18 mouse cellular contexts compared by ENCODE assay signal in genomic region chr1:107583958-107584376, GRCm38 (mm10). TPM values are rescaled to one million over a fixed set of nuclear protein-coding genes. Genes with fewer than 3 reads are reported as not detected.
A peak's percentile ranks its signal among the peaks of the same experiment; 100 is the strongest.
DNase-seq lines count a peak whose midpoint lies in the region; ATAC-seq and TF ChIP-seq lines count a peak whose summit lies in the region.
"Had no signal": no experiment of that assay in that cellular context is flagged by ENCODE, and none has a peak within 500 bp of the region (broad histone marks: within the 10 kb centered on the region; RNA-seq: fewer than 3 reads in every experiment).

No protein-coding gene starts in this region.

- peaks cover 16 to 40% of the 10 kb centered on the region in 2 experiments for H3K4me1 ChIP-seq in CH12.LX (ENCODE audit: control insufficient read depth in 1 of 2, insufficient read depth in 2 of 2)
- H3K4me1 ChIP-seq: liver, embryonic 15.5 days had no signal

- peak overlapping the region; percentile 25; the same call in 1 of the 2 replicates for H3K4me2 ChIP-seq in CH12.LX (ENCODE audit: insufficient read depth, low read depth, poor library complexity, severe bottlenecking)
- H3K4me2 ChIP-seq: liver, embryonic 15.5 days had no signal

- no peak; the same call in 1 of the 2 replicates for TF ChIP-seq POLR2A in CH12.LX (IDR thresholded peaks at IDR 0.05; ENCODE audit: low read depth, low read length)

- no peak overlapping the region for H3K9ac ChIP-seq in CH12.LX (ENCODE audit: insufficient read depth, low read depth)
- H3K9ac ChIP-seq: liver, embryonic 15.5 days had no signal

- peak; percentile 93 to 96 for ATAC-seq in hematopoietic stem cell, adult 5-6 weeks (replicated peaks in 1 of 2; ENCODE audit: insufficient read depth in 1 of 2, low FRiP score in 2 of 2, low TSS enrichment in 1 of 2, low read depth in 1 of 2, poor library complexity in 2 of 2, severe bottlenecking in 2 of 2)
- ATAC-seq: forebrain, embryonic 16.5 days; hindbrain, embryonic 16.5 days; intestine, postnatal 0 days had no signal

- peak; percentile 18 to 41 for DNase-seq in heart, adult 9 months (ENCODE audit: low spot score in 2 of 2)
- no peak for DNase-seq in heart, postnatal 14 days
- peak; percentile 78 for DNase-seq in CH12.LX (ENCODE audit: extremely low read depth)
- DNase-seq in skeletal muscle tissue, adult 2 months (ENCODE audit: low read depth, low spot score): peak; percentile 15
- no peak for DNase-seq in c-Kit-positive CD71-positive TER-119-positive erythroid progenitor cells, embryonic 14.5 days (ENCODE audit: low spot score)
- no peak for DNase-seq in layer of hippocampus, adult 8-10 months (ENCODE audit: low spot score in 2 of 2)
- DNase-seq: cerebellum, adult 18-20 months; lung, postnatal 10 days; midbrain, embryonic 14.5 days; right cerebral cortex, postnatal 25 days; thymus, postnatal 25 days had no signal

- H3K27me3 ChIP-seq in CH12.LX (replicated peaks): no peaks in the 10 kb centered on the region
- H3K27me3 ChIP-seq: liver, embryonic 15.5 days had no signal

- no peaks in the 10 kb centered on the region for H3K36me3 ChIP-seq in CH12.LX (replicated peaks in 1 of 2; ENCODE audit: control insufficient read depth in 1 of 2, insufficient read depth in 1 of 2, low read length in 1 of 2)
- H3K36me3 ChIP-seq: liver, embryonic 15.5 days had no signal

- H3K79me2 ChIP-seq in CH12.LX (replicated peaks; ENCODE audit: control insufficient read depth, extremely low read depth, insufficient read depth, poor library complexity, severe bottlenecking): no peaks in the 10 kb centered on the region

- no peak for TF ChIP-seq RAD21 in CH12.LX (IDR thresholded peaks at IDR 0.05; ENCODE audit: low read depth, low read length)

- dilution Hi-C loops in CH12.LX (cut with MboI; ENCODE audit: extremely low pct_ligation_motif_present, extremely low pct_unique_long_range_greater_than_20kb, low sequenced_read_pairs): no loop called here

- in situ Hi-C loops in CH12.LX (cut with MboI; ENCODE audit: low pct_ligation_motif_present, low pct_unique_long_range_greater_than_20kb, low sequenced_read_pairs): no loop called here

- no peak for TF ChIP-seq CTCF in CH12.LX (conservative IDR thresholded peaks at IDR 0.05 in 1 of 2, IDR thresholded peaks at IDR 0.05 in 1 of 2; ENCODE audit: low read depth in 2 of 2, low read length in 2 of 2)

- intact Hi-C loops in heart, postnatal 14 days (cut with DNase I): no loop called here

- TF ChIP-seq EP300 in CH12.LX (IDR thresholded peaks at IDR 0.05; ENCODE audit: low read length): peak; percentile 96

- H3K9me3 ChIP-seq in CH12.LX (replicated peaks; ENCODE audit: low read length): no peaks in the 10 kb centered on the region
- H3K9me3 ChIP-seq: liver, embryonic 15.5 days had no signal

- H3K27ac ChIP-seq in CH12.LX (ENCODE audit: insufficient read depth, low read depth): peak overlapping the region; percentile 83
- H3K27ac ChIP-seq: layer of hippocampus, adult 2 months; liver, embryonic 15.5 days had no signal

- no peak overlapping the region for H3K4me3 ChIP-seq in CH12.LX (replicated peaks in 1 of 3; ENCODE audit: low read depth in 2 of 3, low read length in 2 of 3, poor library complexity in 1 of 3)
- H3K4me3 ChIP-seq: erythroblast, embryonic 14.5 days; layer of hippocampus, adult 2 months; liver, embryonic 15.5 days had no signal

TF ChIP-seq in CH12.LX, 34 proteins besides CTCF, POLR2A, EP300 and RAD21:
- TF ChIP-seq ETS1 (conservative IDR thresholded peaks at IDR 0.05; ENCODE audit: low read depth, low read length) (peak; percentile 68), MXI1 (IDR thresholded peaks at IDR 0.05; ENCODE audit: low read depth, low read length) (no peak; the same call in 1 of the 2 replicates), RCOR1 (conservative IDR thresholded peaks at IDR 0.05; ENCODE audit: low read depth, low read length) (peak; percentile 18), TBP (conservative IDR thresholded peaks at IDR 0.05; ENCODE audit: low read depth, low read length) (peak; percentile 55; the same call in 1 of the 2 replicates), JUN (IDR thresholded peaks at IDR 0.05; ENCODE audit: insufficient read depth, low read depth, low read length) (peak; percentile 88), CHD2 (IDR thresholded peaks at IDR 0.05; ENCODE audit: low read length) (peak; percentile 70), TCF12 (IDR thresholded peaks at IDR 0.05; ENCODE audit: low read depth, low read length) (peak; percentile 77), MAFK (IDR thresholded peaks at IDR 0.05; ENCODE audit: insufficient replicate concordance, low read length) (peak; percentile 82), BHLHE40 (IDR thresholded peaks at IDR 0.05; ENCODE audit: low read depth, low read length) (peak; percentile 80), IRF4 (IDR thresholded peaks at IDR 0.05; ENCODE audit: low read depth, low read length) (peak; percentile 84), USF2 (conservative IDR thresholded peaks at IDR 0.05; ENCODE audit: low read depth, low read length) (no peak), MAX (IDR thresholded peaks at IDR 0.05; ENCODE audit: low read length) (no peak), JUND (conservative IDR thresholded peaks at IDR 0.05; ENCODE audit: low read depth, low read length) (peak; percentile 91)

RNA-seq across cellular contexts. Expression of gene Serpinb8, which starts 5.8 kb away (rescaled TPM):
- total RNA-seq in heart, postnatal 14 days (2021): 1 to 10 TPM; 2.6 to 3.1 TPM
- total RNA-seq in CH12.LX (2012; rRNA removed) (15.1 and 34.2 TPM in 2 replicates), CH12.LX (2014; rRNA removed) (1.8 and 2.3 TPM in 2 replicates)
- 3.7 TPM in 2 replicates for polyA plus RNA-seq in CH12.LX (2012; ENCODE audit: insufficient read length, low read depth)
- total RNA-seq in hematopoietic stem cell, adult 5-6 weeks (2017): 2.2 and 4.4 TPM in 2 replicates
- 1 to 10 TPM; 2.0 to 7.1 (median 4.2) TPM for total RNA-seq in layer of hippocampus, adult 8-10 months (2022)
- polyA plus RNA-seq: erythroblast, embryonic 14.5 days had no signal

Comparison
In these comparisons a context has a peak if more than half of its experiments do, and no peak if none do; other contexts are left out.
1. DNase-seq: peak in heart, adult 9 months (2 of 2), CH12.LX (single experiment) and skeletal muscle tissue, adult 2 months (single experiment); none in heart, postnatal 14 days (0 of 2), c-Kit-positive CD71-positive TER-119-positive erythroid progenitor cells, embryonic 14.5 days (single experiment) and layer of hippocampus, adult 8-10 months (0 of 2).